Mouse (Mus musculus): ENCODE data around the gene Hmg20b.

DNA sequence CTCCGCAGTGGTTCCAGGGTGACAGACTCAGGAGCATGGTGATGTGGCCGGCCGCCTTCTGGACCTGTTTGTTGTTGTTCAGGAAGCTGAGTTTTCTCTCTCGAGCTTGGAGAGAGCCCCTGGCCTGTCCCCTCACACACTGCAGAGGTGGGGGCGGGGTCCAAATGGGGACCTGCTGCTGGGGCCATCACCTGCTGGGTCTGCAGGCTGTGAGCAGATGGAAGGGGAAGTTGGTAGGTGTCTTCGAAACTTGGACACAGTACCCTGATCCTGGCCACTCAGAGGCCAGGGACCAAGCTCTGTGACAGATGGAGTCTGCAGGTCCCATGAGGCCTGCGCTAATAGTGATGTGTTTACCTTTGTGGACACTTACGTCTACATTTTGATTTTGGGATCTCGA is 49.0 kb downstream of the Hmg20b start:
- TF ChIP-seq CTCF (IDR thresholded peaks at IDR 0.05; ENCODE audit: low read depth): no peak
- no peak for TF ChIP-seq EP300 (optimal IDR thresholded peaks at IDR 0.05)
